Mouse (Mus musculus): ENCODE results near the gene Nfib. TPM values are rescaled to one million over a fixed set of nuclear protein-coding genes. Genes with fewer than 3 reads are reported as not detected.

Nfib gene
- polyA plus RNA-seq, 1 experiment from 2014 or later = 58.4 TPM

- WGBS = 83% methylated on average over 11 of the region's 11 CpGs
- no peak for ATAC-seq (ENCODE audit: low FRiP score)
- no peak overlapping the region for H3K4me3 ChIP-seq
- no peak overlapping the region for H3K9ac ChIP-seq
- no peaks in the 10 kb centered on the region for H3K9me3 ChIP-seq (replicated peaks)
- H3K36me3 ChIP-seq = peaks cover 5% of the 10 kb centered on the region; the same call in 1 of the 2 replicates
- H3K4me2 ChIP-seq (replicated peaks) = no peak overlapping the region
- no peak overlapping the region for H3K27ac ChIP-seq
- peaks cover 8% of the 10 kb centered on the region for H3K4me1 ChIP-seq
- H3K27me3 ChIP-seq = no peaks in the 10 kb centered on the region
Measured at GRCm38 (mm10) chr4:82310924-82311734, 394.4 kb downstream of the Nfib start.

DNA sequence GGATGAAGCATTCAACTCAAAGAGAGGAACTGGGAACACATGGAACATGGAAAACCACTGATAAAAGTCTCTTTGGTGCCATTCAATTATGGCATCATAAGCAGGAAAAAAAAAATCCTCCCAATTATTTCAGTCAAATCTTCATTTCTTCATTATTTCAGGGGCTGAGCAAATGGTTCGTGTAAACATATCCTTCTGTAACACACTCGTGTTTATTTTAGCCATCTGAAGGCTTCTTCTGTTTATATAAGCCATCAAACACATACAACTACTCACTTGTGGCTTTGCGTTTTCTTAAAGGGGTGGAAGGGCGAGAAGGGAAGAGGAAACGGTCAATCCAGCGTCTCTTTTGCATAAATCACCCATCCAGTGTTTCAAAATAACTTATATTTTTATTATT, 399.5 kb downstream of the Nfib start:
- Histone ChIP-seq H3K4me1 (peaks cover 29% of the 10 kb centered on the region), H3K4me2 (replicated peaks) (no peak overlapping the region), H3K4me3 (no peak overlapping the region), H3K36me3 (no peaks in the 10 kb centered on the region), H3K9me3 (replicated peaks) (no peaks in the 10 kb centered on the region), H3K27me3 (no peaks in the 10 kb centered on the region), H3K9ac (no peak overlapping the region), H3K27ac (peak overlapping the region; percentile 91)
- 72% methylated on average over 6 of the region's 6 CpGs for WGBS
- ATAC-seq (ENCODE audit: low FRiP score) = no peak

DNA sequence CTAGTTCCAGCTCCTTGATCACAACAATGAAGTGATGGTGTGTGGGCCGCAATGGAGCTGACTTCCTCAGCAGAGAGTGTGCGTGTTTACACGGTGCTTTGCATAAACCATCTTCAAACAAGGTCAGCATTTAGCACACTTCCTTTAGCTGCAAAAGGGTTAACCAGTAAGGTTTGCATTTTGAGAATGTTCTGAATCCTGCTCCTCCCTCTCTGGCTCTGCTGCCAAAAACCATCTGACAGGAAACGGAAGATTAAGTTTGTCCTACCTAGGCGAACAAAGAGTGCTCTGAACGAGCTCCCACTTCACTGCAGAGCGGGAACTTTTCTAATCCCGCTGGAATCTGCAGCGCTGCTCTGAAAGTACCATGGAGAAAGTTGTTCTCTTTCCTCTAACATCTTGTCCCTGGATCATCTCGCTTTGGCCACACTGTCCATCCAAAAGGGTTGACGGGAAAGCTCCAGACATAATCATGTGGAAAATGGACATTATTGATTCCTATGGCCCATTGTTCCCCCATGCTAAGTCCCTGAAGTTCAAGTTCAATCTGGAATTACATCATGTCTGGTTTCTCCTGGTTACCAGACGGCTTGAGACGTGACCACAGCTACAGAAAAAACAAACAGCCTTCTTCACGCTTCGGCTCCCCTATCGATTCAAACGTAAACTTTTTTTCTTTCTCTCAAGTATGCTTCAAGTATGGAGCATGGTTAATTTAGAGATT, 401.2 kb downstream of the Nfib start:
- Histone ChIP-seq H3K4me1 (peaks cover 29% of the 10 kb centered on the region), H3K27ac (peak overlapping the region; percentile 91), H3K27me3 (no peaks in the 10 kb centered on the region), H3K4me3 (no peak overlapping the region), H3K9ac (no peak overlapping the region), H3K4me2 (replicated peaks) (peak overlapping the region; percentile 37), H3K9me3 (replicated peaks) (no peaks in the 10 kb centered on the region), H3K36me3 (no peaks in the 10 kb centered on the region)
- WGBS = 8% methylated on average over 17 of the region's 17 CpGs
- ATAC-seq (ENCODE audit: low FRiP score) = peak; percentile 87

- Histone ChIP-seq H3K4me1 (peaks cover 29% of the 10 kb centered on the region), H3K9me3 (replicated peaks) (no peaks in the 10 kb centered on the region), H3K9ac (no peak overlapping the region), H3K4me3 (no peak overlapping the region), H3K27ac (peak overlapping the region; percentile 91), H3K36me3 (no peaks in the 10 kb centered on the region), H3K27me3 (no peaks in the 10 kb centered on the region), H3K4me2 (replicated peaks) (peak overlapping the region; percentile 37; the same call in 1 of the 2 replicates)
- 27% methylated on average over 3 of the region's 3 CpGs for WGBS
- peak; percentile 71 for ATAC-seq (ENCODE audit: low FRiP score)
Measured at GRCm38 (mm10) chr4:82303362-82303900, 402.1 kb downstream of the Nfib start.

GRCm38 (mm10) chr4:82302901-82303300, 402.6 kb downstream of the Nfib start:
- Histone ChIP-seq H3K9me3 (replicated peaks) (no peaks in the 10 kb centered on the region), H3K9ac (no peak overlapping the region), H3K4me2 (replicated peaks) (no peak overlapping the region), H3K4me1 (peaks cover 29% of the 10 kb centered on the region), H3K27me3 (no peaks in the 10 kb centered on the region), H3K36me3 (no peaks in the 10 kb centered on the region), H3K27ac (peak overlapping the region; percentile 50), H3K4me3 (no peak overlapping the region)
- ATAC-seq (ENCODE audit: low FRiP score) = no peak
- 66% methylated on average over 6 of the region's 6 CpGs for WGBS

DNA sequence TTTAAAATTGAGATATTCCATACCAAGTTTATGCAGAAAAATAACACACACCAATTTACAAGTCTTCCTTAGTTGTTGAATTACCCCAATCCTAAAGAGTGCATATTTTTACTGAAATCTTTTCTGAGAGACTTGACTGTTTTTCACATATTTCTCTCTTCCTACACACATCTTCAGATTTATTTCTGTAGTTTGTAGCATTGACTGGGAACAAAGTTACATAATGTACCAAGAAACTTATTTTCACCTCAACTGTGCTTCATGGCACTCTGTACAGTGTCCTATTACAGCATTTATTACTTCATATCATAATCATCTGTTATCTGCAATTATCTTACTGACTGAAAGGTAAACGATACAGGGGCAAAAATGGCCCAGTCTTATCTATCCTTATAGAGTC, 406.9 kb downstream of the Nfib start:
- no peak for ATAC-seq (ENCODE audit: low FRiP score)
- H3K4me1 ChIP-seq = peaks cover under 1% of the 10 kb centered on the region; the same call in 1 of the 2 replicates
- H3K36me3 ChIP-seq = no peaks in the 10 kb centered on the region
- H3K4me2 ChIP-seq (replicated peaks) = no peak overlapping the region
- H3K4me3 ChIP-seq = no peak overlapping the region
- no peak overlapping the region for H3K27ac ChIP-seq
- H3K9ac ChIP-seq = no peak overlapping the region
- no peaks in the 10 kb centered on the region for H3K27me3 ChIP-seq
- H3K9me3 ChIP-seq (replicated peaks) = no peaks in the 10 kb centered on the region
- WGBS = 85% methylated on average over 1 of the region's 1 CpGs

DNA sequence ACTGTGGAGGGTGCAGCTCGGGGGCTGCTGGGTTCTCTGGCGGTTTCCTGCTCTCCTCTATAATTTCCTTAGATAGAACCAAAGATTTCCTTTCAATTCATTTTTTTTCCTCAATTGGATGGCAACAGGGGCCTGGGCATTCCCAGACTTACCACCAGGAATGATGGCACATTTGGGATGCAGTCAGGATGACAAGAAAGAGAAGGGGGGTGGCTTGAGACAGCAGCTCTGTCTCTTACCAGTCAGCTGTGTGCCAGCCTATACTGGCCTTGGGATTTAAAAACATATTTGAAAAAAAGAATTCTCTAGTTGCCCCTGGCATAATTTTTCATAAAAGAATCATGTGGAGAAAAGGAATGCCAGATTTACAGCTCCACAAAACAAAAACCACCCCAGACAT, 408.0 kb downstream of the Nfib start:
- H3K27ac ChIP-seq = no peak overlapping the region
- no peak overlapping the region for H3K4me2 ChIP-seq (replicated peaks)
- WGBS = 76% methylated on average over 2 of the region's 2 CpGs
- H3K4me1 ChIP-seq = peaks cover 8% of the 10 kb centered on the region; the same call in 1 of the 2 replicates
- H3K27me3 ChIP-seq = no peaks in the 10 kb centered on the region
- ATAC-seq (ENCODE audit: low FRiP score) = no peak
- H3K9ac ChIP-seq = no peak overlapping the region
- H3K4me3 ChIP-seq = no peak overlapping the region
- no peaks in the 10 kb centered on the region for H3K9me3 ChIP-seq (replicated peaks)
- H3K36me3 ChIP-seq = no peaks in the 10 kb centered on the region

- Histone ChIP-seq H3K4me1 (peaks cover 12% of the 10 kb centered on the region; the same call in 1 of the 2 replicates), H3K36me3 (no peaks in the 10 kb centered on the region), H3K27ac (no peak overlapping the region), H3K27me3 (no peaks in the 10 kb centered on the region), H3K4me3 (no peak overlapping the region), H3K4me2 (replicated peaks) (no peak overlapping the region), H3K9me3 (replicated peaks) (no peaks in the 10 kb centered on the region), H3K9ac (no peak overlapping the region)
- WGBS = 45% methylated on average over 1 of the region's 1 CpGs
- no peak for ATAC-seq (ENCODE audit: low FRiP score)
Measured at GRCm38 (mm10) chr4:82294066-82294465, 411.5 kb downstream of the Nfib start.

DNA sequence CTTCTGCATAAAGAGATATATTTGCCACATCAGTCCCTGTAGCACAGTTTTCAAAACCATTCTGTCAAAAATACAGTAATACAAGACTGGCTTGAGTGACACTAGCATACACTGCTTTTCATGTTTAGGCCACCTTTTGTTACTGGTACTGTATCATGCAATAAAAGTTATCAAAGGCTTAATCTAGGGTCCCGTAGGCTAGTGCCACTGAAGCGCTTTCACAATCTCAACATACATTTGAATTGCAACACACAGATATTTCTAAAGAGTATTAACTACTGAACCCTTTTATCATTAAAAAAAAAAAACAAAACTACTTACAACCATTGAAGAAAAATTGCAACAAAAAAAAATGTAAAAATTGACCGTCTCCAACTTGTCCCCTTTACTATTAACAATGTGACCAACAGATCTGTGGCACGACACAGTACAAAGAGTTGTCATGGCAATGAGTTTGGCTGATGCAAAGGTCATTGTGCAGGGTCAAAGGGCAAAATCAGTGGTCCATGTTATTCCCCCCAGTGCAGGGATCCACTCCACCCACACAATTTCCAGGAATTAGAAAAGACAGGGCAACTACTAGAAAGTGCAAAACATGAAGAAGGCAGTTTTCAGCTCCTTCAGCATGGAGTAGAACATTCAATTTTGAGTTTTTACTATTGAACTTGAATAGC, 414.2 kb downstream of the Nfib start:
- ATAC-seq (ENCODE audit: low FRiP score) = no peak
- Histone ChIP-seq H3K4me2 (replicated peaks) (no peak overlapping the region), H3K27ac (no peak overlapping the region), H3K36me3 (no peaks in the 10 kb centered on the region), H3K9ac (no peak overlapping the region), H3K4me3 (no peak overlapping the region), H3K27me3 (no peaks in the 10 kb centered on the region), H3K4me1 (peaks cover 12% of the 10 kb centered on the region; the same call in 1 of the 2 replicates), H3K9me3 (replicated peaks) (no peaks in the 10 kb centered on the region)
- 34% methylated on average over 4 of the region's 4 CpGs for WGBS

DNA sequence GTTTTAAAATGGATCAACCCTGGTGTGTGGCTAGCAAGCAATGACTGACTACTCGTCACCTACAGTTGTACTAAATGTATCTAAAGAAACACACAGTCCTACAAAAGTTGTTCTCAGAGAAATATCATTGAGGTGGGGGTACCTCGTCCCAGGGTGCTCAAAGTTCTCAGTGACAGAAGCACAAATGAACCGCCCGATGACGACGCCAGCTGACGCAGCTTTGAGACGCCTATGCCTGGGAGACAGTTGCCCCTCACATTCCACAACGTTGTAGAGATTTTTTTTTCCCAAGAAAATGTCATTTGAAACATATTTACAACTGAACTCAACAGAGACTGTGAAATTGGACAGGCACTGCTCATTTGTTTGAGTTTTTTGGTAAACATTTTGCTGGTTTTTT, 414.9 kb downstream of the Nfib start:
- no peaks in the 10 kb centered on the region for H3K27me3 ChIP-seq
- no peak for ATAC-seq (ENCODE audit: low FRiP score)
- H3K36me3 ChIP-seq = no peaks in the 10 kb centered on the region
- no peak overlapping the region for H3K27ac ChIP-seq
- H3K4me1 ChIP-seq = peaks cover 12% of the 10 kb centered on the region; the same call in 1 of the 2 replicates
- 56% methylated on average over 9 of the region's 9 CpGs for WGBS
- H3K4me3 ChIP-seq = no peak overlapping the region
- no peaks in the 10 kb centered on the region for H3K9me3 ChIP-seq (replicated peaks)
- no peak overlapping the region for H3K9ac ChIP-seq
- H3K4me2 ChIP-seq (replicated peaks) = no peak overlapping the region

DNA sequence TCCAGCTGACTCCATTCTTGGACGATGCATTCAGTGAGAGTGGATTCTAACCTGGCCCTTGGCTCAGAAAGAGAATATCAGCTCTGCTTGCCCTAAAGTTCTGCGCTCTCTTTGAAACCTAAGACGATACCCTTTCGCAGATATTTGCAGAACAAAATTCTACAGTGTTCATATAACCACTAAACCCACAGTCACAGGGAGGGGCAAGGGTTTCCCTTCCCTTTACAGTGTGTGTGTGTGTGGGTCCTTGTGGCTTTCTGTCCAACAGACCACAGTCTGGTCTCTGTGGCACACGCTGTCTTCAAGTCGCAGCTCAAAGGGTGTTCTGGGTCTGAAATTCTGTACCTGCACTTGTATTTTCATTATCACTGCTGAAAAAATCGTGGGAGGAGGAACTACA, 416.0 kb downstream of the Nfib start:
- no peak overlapping the region for H3K27ac ChIP-seq
- H3K4me2 ChIP-seq (replicated peaks) = no peak overlapping the region
- peaks cover 12% of the 10 kb centered on the region; the same call in 1 of the 2 replicates for H3K4me1 ChIP-seq
- 71% methylated on average over 7 of the region's 7 CpGs for WGBS
- H3K9me3 ChIP-seq (replicated peaks) = no peaks in the 10 kb centered on the region
- no peak overlapping the region for H3K9ac ChIP-seq
- no peak overlapping the region for H3K4me3 ChIP-seq
- H3K27me3 ChIP-seq = no peaks in the 10 kb centered on the region
- no peak for ATAC-seq (ENCODE audit: low FRiP score)
- H3K36me3 ChIP-seq = no peaks in the 10 kb centered on the region

DNA sequence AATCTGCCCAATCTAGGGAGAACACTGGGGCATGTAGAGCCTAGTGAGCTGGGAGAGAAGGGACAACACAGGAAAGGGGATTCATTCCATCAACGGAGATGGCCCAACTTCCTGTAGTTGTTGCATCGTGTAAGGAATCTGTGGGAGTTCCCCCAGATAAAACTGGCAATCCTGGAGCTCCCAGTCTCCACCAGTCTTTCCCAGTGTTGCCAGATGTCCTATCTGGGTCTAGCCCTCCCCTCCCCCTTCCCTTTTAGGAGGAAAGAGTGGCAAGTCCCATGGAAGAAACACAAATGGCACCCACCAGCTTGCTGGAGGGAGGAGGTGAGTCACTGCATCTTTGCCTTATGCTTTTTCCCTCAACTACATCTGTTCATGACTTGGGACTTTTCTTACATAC, 417.4 kb downstream of the Nfib start:
- H3K9ac ChIP-seq = no peak overlapping the region
- H3K27me3 ChIP-seq = no peaks in the 10 kb centered on the region

More for the DNA sequence above, 417.4 kb downstream of the Nfib start:
- H3K4me2 ChIP-seq (replicated peaks) = no peak overlapping the region
- 86% methylated on average over 2 of the region's 2 CpGs for WGBS
- H3K36me3 ChIP-seq = no peaks in the 10 kb centered on the region
- H3K27ac ChIP-seq = no peak overlapping the region
- no peaks in the 10 kb centered on the region for H3K9me3 ChIP-seq (replicated peaks)
- H3K4me3 ChIP-seq = no peak overlapping the region
- peaks cover 7% of the 10 kb centered on the region; the same call in 1 of the 2 replicates for H3K4me1 ChIP-seq
- ATAC-seq (ENCODE audit: low FRiP score) = no peak
